Mouse (Mus musculus) kidney, postnatal 0 days (tissue): ENCODE measurements around the gene Stk32c. TPM values are rescaled to one million over a fixed set of nuclear protein-coding genes. Genes with fewer than 3 reads are reported as not detected.

Experiments used
- ATAC-seq: fragments of 200-750 bp; cut with Nextera tagmentation; replicated peaks from 2 replicates; pipeline ENCODE4 v1.8.0; 2017; ENCODE audit warnings: low read depth, moderate number of reproducible peaks, moderate TSS enrichment, moderate library complexity; ENCODE audit not compliant: low FRiP score
- DNase-seq: peaks from one replicate; pipeline ENCODE4 v3.0.0-alpha.2; 2016; ENCODE audit warnings: low spot score
- H3K27ac ChIP-seq: fragments of 300-500 bp; sonication (generic); 2 replicates; pipeline ENCODE4 v1.5.1; 2014; ENCODE audit warnings: mild to moderate bottlenecking
- H3K27me3 ChIP-seq: fragments of 300-500 bp; sonication (generic); 2 replicates; pipeline ENCODE4 v1.6.1; 2014; ENCODE audit warnings: low read length, mixed read lengths; ENCODE audit not compliant: insufficient read depth
- H3K36me3 ChIP-seq: fragments of 300-500 bp; sonication (generic); 2 replicates; pipeline ENCODE4 v1.6.1; 2014; ENCODE audit warnings: low read length, mixed read lengths; ENCODE audit not compliant: insufficient read depth
- H3K4me1 ChIP-seq: fragments of 300-500 bp; sonication (generic); replicated peaks from 2 replicates; pipeline ENCODE4 v1.6.1; 2014; ENCODE audit warnings: antibody characterized with exemption, low read length, mixed read lengths; ENCODE audit not compliant: insufficient read depth
- H3K4me2 ChIP-seq: fragments of 300-500 bp; sonication (generic); 2 replicates; pipeline ENCODE4 v1.6.1; 2014; ENCODE audit warnings: mild to moderate bottlenecking, low read length, moderate library complexity, mixed read lengths
- H3K4me3 ChIP-seq: fragments of 300-500 bp; sonication (generic); replicated peaks from 2 replicates; pipeline ENCODE4 v1.5.1; 2014; ENCODE audit warnings: low read depth, low read length
- H3K9ac ChIP-seq: fragments of 300-500 bp; sonication (generic); 2 replicates; pipeline ENCODE4 v1.6.1; 2014; ENCODE audit warnings: low read depth, low read length
- H3K9me3 ChIP-seq: fragments of 300-500 bp; sonication (generic); replicated peaks from 2 replicates; pipeline ENCODE4 v1.6.1; 2016; ENCODE audit warnings: low read length, inconsistent platforms, mixed read lengths
- CTCF ChIP-seq: IDR thresholded peaks from 2 replicates; pipeline ENCODE4 v1.5.1; 2016; ENCODE audit warnings: antibody characterized with exemption, low read depth, mild to moderate bottlenecking, moderate library complexity
- WGBS: fragments of 180-500 bp; shearing (Covaris S2); extraction: QIAGEN DNeasy Blood & Tissue Kit; methylation state at CpG from one replicate; pipeline ENCODE4 v1.1.7; 2014; 5-methylcytosine and 5-hydroxymethylcytosine counted together
- polyA plus RNA-seq: library from polyadenylated mRNA; unstranded; fragments of >200 nt; fragmentation: Nextera tagmentation; extraction: Ambion mirVana; gene quantifications from 2 replicates; pipeline ENCODE4 v1.2.1, GENCODE M21; 2015

The Stk32c gene
- polyA plus RNA-seq, 1 experiment from 2014 or later = 0.25 TPM

- H3K4me3 ChIP-seq = no peak overlapping the region
- peaks cover 4% of the 10 kb centered on the region; the same call in 1 of the 2 replicates for H3K4me1 ChIP-seq
- no peaks in the 10 kb centered on the region for H3K27me3 ChIP-seq
- ATAC-seq (no peak), DNase-seq (no peak)
- no peak overlapping the region for H3K4me2 ChIP-seq
- WGBS = 77% methylated on average over 5 of the region's 5 CpGs
- no peaks in the 10 kb centered on the region for H3K36me3 ChIP-seq
- no peak overlapping the region for H3K9ac ChIP-seq
- no peaks in the 10 kb centered on the region for H3K9me3 ChIP-seq
- no peak for TF ChIP-seq CTCF
- H3K27ac ChIP-seq = no peak overlapping the region
Observed at GRCm38 (mm10) chr7:139229837-139230236, 16.7 kb upstream of the Stk32c start.

- no peak for ATAC-seq
- 57% methylated on average over 6 of the region's 6 CpGs for WGBS
- DNase-seq = peak; percentile 18
Observed at GRCm38 (mm10) chr7:139228447-139229171, 15.5 kb upstream of the Stk32c start.

GRCm38 (mm10) chr7:139226416-139226815 lies 13.3 kb upstream of the Stk32c start:
- 89% methylated on average over 7 of the region's 7 CpGs for WGBS
- no peaks in the 10 kb centered on the region for H3K9me3 ChIP-seq
- H3K9ac ChIP-seq = no peak overlapping the region
- ATAC-seq = no peak
- H3K27ac ChIP-seq = no peak overlapping the region
- no peaks in the 10 kb centered on the region for H3K4me1 ChIP-seq
- H3K4me3 ChIP-seq = no peak overlapping the region
- DNase-seq = no peak
- H3K36me3 ChIP-seq = no peaks in the 10 kb centered on the region
- no peak for TF ChIP-seq CTCF
- H3K27me3 ChIP-seq = no peaks in the 10 kb centered on the region
- H3K4me2 ChIP-seq = no peak overlapping the region

More at GRCm38 (mm10) chr7:139228447-139229171, 15.5 kb upstream of the Stk32c start:
- no peaks in the 10 kb centered on the region for H3K9me3 ChIP-seq
- H3K4me2 ChIP-seq = no peak overlapping the region
- H3K9ac ChIP-seq = no peak overlapping the region
- no peaks in the 10 kb centered on the region for H3K36me3 ChIP-seq
- 0 out of 2 replicates have a peak overlapping the region, but pooled peaks have one; percentile 8 for H3K27ac ChIP-seq
- H3K4me1 ChIP-seq = no peaks in the 10 kb centered on the region
- H3K4me3 ChIP-seq = no peak overlapping the region
- no peak for TF ChIP-seq CTCF
- no peaks in the 10 kb centered on the region for H3K27me3 ChIP-seq

- Histone ChIP-seq H3K36me3 (no peaks in the 10 kb centered on the region), H3K9ac (no peak overlapping the region), H3K9me3 (no peaks in the 10 kb centered on the region), H3K4me3 (no peak overlapping the region), H3K27me3 (no peaks in the 10 kb centered on the region), H3K4me2 (no peak overlapping the region), H3K27ac (no peak overlapping the region), H3K4me1 (no peaks in the 10 kb centered on the region)
- DNase-seq (peak; percentile 43), ATAC-seq (no peak)
- no peak for TF ChIP-seq CTCF
- WGBS = 38% methylated on average over 8 of the region's 8 CpGs
Observed at GRCm38 (mm10) chr7:139224725-139225124, 11.6 kb upstream of the Stk32c start.

- 89% methylated on average over 1 of the region's 1 CpGs for WGBS
- Histone ChIP-seq H3K9me3 (no peaks in the 10 kb centered on the region), H3K27me3 (no peaks in the 10 kb centered on the region), H3K9ac (no peak overlapping the region), H3K4me1 (0 out of 2 replicates have a peak, but pooled peaks cover 4% of the 10 kb centered on the region), H3K36me3 (no peaks in the 10 kb centered on the region), H3K4me2 (no peak overlapping the region), H3K27ac (peak overlapping the region; percentile 19; the same call in 1 of the 2 replicates), H3K4me3 (no peak overlapping the region)
- no peak for DNase-seq
- no peak for TF ChIP-seq CTCF
- no peak for ATAC-seq
Observed at GRCm38 (mm10) chr7:139224070-139224469, 11.0 kb upstream of the Stk32c start.

GRCm38 (mm10) chr7:139222341-139222740 lies 9.2 kb upstream of the Stk32c start:
- Histone ChIP-seq H3K36me3 (no peaks in the 10 kb centered on the region), H3K9ac (no peak overlapping the region), H3K9me3 (no peaks in the 10 kb centered on the region), H3K27ac (no peak overlapping the region), H3K4me2 (no peak overlapping the region), H3K4me3 (no peak overlapping the region), H3K27me3 (no peaks in the 10 kb centered on the region), H3K4me1 (0 out of 2 replicates have a peak, but pooled peaks cover 4% of the 10 kb centered on the region)
- TF ChIP-seq CTCF = no peak
- 82% methylated on average over 4 of the region's 4 CpGs for WGBS
- ATAC-seq (no peak), DNase-seq (no peak)

GRCm38 (mm10) chr7:139221856-139222255 lies 8.7 kb upstream of the Stk32c start:
- Histone ChIP-seq H3K27ac (no peak overlapping the region), H3K9me3 (no peaks in the 10 kb centered on the region), H3K9ac (no peak overlapping the region), H3K4me1 (0 out of 2 replicates have a peak, but pooled peaks cover 4% of the 10 kb centered on the region), H3K4me2 (no peak overlapping the region), H3K36me3 (no peaks in the 10 kb centered on the region), H3K4me3 (no peak overlapping the region), H3K27me3 (no peaks in the 10 kb centered on the region)
- ATAC-seq (no peak), DNase-seq (no peak)
- no peak for TF ChIP-seq CTCF
- 86% methylated on average over 2 of the region's 2 CpGs for WGBS
